In the genomic region with DNA sequence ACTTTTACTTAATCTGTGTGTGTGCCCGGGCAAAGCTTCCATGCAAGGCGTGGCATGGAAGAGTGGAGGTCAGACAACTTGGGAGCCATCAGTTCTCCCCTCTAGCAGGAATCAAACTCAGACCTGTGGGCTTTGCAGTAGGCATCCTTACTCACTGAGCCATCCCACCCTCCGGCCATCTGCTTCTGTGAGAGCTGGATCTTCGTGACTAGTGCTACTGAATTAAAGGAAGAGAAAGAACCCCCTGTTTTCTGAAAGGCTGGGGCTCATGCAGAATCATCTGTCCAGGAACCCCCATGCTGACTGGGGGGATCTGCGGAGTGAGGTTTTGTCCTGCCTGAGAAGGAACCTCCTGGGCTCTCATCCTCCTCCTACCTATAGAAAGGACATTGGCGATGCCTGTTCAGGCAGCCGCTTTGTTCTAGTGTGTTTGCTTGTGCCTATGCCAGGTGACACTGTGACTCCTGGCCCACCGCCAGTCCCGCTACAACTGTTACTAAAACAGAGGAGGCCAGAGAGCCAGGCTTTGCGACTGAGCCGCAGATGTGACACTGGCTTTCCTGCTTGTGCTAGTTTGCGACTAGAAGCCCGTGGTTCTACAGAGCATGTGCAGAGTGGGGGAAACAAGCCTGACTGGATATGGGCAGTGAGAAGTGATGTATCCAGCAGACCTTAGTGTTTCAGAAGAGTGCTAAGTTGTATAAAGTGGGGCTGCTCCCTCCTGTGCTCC, we compare ENCODE assay signal across 8 mouse cellular contexts.
A peak's percentile ranks its signal among the peaks of the same experiment; 100 is the strongest.
DNase-seq lines count a peak whose midpoint lies in the region; ATAC-seq and TF ChIP-seq lines count a peak whose summit lies in the region.

No protein-coding gene starts in this region.

- intact Hi-C loops in heart, adult 2 months (cut with DNase I) = loop anchor here (5.0 kb wide), 2 partner anchors 40 to 130 kb away; no protein-coding TSS in a partner anchor

- H3K4me3 ChIP-seq in heart, adult 2 months = no peak overlapping the region

- TF ChIP-seq POLR2A in heart, adult 2 months (IDR thresholded peaks at IDR 0.05; ENCODE audit: insufficient read depth, low read depth, low read length) = no peak

- no peaks in the 10 kb centered on the region for H3K27me3 ChIP-seq in heart, adult 2 months (ENCODE audit: control insufficient read depth, insufficient read depth, low read length)

- no peak overlapping the region for H3K9ac ChIP-seq in heart, adult 2 months (ENCODE audit: low read depth, low read length)

- TF ChIP-seq EP300 in heart, adult 2 months (IDR thresholded peaks at IDR 0.05; ENCODE audit: insufficient read depth, low read depth, low read length) = 0 out of 2 replicates have a peak, but pooled peaks have one; percentile 35

- DNase-seq in retina, postnatal 1 day = peak; percentile 39
- DNase-seq in retina, embryonic 14.5 days (ENCODE audit: low spot score) = no peak
- DNase-seq in cerebellum, adult 18-20 months = peak; percentile 79 to 81
- peak; percentile 81 to 84 for DNase-seq in heart, adult 2 months
- peak; percentile 64 for DNase-seq in kidney, adult 9 months
- DNase-seq in lung, postnatal 36 days = peak; percentile 86
- peak; percentile 45 to 58 for DNase-seq in thymus, adult 18-20 months

- no peaks in the 10 kb centered on the region for H3K36me3 ChIP-seq in heart, adult 2 months (ENCODE audit: control insufficient read depth, insufficient read depth, low read length)

- peaks cover 31% of the 10 kb centered on the region for H3K4me1 ChIP-seq in heart, adult 2 months (ENCODE audit: control insufficient read depth, insufficient read depth, low read length)

- H3K27ac ChIP-seq in heart, adult 2 months = no peak overlapping the region

- 31% methylated on average over 13 of the region's 13 CpGs for WGBS in heart, adult 2 months

- no peak for ATAC-seq in frontal cortex, adult (ENCODE audit: low TSS enrichment)

- H3K79me2 ChIP-seq in heart, adult 2 months (replicated peaks; ENCODE audit: control insufficient read depth, insufficient read depth, low read length) = no peaks in the 10 kb centered on the region

- TF ChIP-seq CTCF in heart, adult 2 months (IDR thresholded peaks at IDR 0.05) = no peak
